Mouse (Mus musculus) heart, adult 18-20 months (tissue): ENCODE data around the gene Tspan14. TPM values are rescaled to one million over a fixed set of nuclear protein-coding genes. Genes with fewer than 3 reads are reported as not detected.

ENCODE experiments used
- DNase-seq, 2 experiments: peaks; one replicate each; pipeline ENCODE4 v3.0.0; 2021 to 2022; ENCODE audit warnings: mixed read lengths in 1 of 2
- total RNA-seq, 2 experiments: library from RNA; stranded (reverse); gene quantifications; 2 replicates each; pipeline ENCODE4 v1.2.3; 2021

Tspan14 gene
- total RNA-seq, 2 experiments from 2014 or later, result 13.8 to 18.2 TPM

DNA sequence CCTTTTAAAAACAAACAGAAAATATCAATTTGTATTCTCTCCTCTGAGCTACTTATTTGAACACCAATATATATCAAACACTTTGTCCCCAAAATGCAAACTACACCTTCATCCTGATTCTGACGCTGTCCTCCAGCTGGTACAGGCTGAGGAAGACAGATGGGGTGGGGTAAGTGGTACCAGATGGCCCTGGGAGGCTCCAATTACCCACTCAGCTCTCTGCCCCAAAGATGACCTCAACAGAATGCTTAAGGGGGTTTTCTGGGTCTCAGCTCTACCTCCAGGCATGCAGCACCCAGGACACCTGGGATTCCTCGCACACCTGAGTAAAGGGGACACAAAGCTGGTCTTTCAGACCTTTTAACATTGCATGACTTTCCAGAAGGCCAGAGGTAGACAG lies 13.9 kb downstream of the Tspan14 start:
- DNase-seq, result no peak

DNA sequence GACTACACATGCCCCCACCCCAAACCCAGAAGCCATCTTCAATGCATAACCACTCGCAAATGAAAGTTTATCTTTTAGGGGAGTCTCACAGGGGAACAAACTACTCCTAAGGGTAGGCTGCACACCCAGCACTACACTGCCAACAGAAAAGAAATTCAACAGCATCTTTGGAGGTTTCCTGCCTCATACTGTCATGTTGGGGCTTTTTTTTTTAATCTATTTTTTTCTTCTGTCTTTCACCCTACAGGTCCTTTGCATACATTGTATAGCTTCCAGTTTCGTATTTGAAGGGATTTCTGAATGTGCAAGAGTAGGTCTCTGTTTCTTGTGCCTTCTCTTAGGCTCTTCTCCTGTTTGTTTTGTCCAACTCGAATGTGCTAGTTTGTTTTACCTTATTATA lies 14.3 kb downstream of the Tspan14 start:
- no peak for DNase-seq

DNA sequence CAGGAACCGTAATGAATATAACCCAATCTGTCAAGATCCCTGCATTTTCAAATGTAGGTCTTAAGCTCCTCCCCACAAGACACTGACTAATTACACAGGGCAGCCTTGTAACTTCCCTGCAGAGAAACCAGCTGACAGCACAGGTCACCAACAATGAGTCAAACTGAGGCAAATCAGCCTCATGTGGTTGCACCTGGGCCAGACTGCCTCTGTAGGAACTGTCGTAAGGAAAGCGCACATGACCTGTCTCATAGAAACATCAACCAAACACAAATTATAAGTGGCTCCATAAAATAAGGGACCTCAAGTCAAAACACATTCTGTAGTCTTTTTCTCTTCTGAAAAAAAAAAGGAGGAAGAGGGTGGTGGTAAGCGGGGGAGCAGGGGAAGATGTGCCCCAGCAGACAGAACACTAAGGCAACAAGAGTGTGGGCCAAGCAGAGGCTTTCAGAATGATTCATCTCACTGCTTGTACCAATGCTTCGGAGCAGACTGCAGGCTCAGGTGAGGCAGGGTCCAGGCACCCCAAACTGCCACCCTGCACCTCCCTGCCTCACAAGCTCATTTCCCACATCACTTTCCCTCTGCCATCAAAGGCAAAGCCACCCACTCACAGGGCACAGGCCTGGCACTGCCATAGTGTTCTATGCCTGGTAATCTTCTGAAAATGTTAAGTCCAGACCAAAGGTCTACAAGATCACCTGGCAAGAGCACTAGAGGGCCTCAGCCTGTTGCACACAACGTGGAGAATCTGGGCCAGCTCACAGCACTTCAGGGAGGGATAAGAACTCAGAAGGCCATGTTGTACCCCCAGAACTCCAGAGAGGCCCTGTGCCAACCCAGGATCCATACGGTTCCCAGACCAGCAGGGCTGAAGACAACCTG lies 16.6 kb downstream of the Tspan14 start:
- no peak for DNase-seq

DNA sequence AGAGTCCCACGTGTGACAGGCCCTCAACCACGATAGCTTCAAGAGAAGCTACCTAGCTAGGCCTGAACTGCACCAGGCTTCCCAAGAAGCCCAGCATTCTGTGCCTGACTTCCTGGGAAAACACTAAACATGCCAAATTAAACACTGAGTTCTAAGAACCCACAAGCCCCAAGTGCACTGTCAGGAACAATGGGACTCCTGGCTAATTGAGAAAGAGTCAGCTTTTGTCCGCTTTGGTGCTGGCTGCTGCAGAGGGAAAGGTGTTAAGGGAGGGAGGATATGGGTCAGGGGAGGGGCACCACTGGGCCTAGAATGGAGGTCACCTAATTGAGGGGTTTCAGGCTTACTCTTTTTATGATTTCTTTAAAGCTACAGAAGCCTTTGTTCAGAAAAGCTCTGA lies 17.6 kb downstream of the Tspan14 start:
- no peak for DNase-seq

DNA sequence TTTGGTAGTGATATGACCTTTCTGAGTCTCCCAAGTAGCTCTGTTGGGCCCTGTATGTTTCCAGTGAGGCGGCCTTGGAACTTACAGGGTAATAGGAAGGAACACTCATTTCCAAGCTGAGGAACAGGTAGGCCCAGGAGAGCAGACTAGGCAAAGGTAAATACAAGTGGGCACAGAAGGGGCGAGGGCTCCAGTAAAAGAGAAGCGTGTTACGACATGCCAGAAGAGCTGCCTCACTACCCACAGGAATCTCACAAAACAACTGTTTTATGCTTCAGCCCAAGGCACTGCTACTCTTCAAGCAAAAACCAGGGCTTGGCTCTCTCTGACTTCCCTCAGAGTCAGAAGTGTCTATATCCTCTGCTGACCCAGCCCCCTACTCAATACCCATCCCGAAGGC lies 18.1 kb downstream of the Tspan14 start:
- no peak for DNase-seq

DNA sequence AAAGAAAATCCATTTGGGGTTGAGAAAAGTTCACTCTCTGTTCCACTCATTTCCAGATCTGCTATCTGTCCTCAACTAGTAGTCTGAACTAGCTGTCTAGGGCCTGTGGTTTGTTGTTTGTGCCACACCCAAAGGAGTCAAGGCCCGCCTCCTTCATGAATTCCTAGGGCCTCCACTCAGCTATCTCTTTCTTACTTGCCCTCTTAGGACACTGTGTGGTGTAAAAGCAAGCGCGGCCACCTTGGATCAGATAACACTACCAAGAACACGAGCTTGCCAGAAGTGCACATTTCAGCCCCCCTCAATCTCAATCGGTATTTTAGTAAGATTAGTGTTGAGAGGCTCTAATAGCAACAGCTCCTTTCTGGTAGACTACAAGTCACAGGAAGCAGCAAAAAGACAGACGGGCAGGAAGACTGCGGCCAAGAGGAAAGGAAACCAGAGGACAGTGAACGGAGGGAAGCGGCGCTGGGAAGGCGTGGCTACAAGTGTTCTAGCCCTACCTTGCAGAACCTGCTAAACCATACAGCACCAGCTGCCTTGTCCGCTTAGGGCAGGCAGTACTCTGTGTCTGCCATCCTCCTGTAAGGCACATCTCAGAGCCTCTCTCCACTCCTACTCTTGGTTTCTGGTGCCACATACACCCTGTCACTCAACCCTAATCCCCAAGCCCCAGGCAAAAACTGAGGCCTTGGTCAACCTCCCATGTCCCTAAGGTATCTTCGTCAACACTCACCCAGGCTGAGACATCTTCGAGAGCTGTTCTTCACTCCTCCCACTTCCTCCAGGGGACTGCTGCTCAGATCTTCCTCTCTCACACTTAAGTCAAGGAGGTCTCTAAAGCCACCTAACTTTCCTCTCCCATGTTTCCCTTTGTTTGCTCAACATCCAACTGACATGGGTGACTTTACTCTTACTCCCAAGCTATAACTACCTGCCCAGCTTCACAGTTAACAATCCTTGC lies 18.9 kb downstream of the Tspan14 start:
- peak in 1 of 2 experiments; percentile 64 for DNase-seq

DNA sequence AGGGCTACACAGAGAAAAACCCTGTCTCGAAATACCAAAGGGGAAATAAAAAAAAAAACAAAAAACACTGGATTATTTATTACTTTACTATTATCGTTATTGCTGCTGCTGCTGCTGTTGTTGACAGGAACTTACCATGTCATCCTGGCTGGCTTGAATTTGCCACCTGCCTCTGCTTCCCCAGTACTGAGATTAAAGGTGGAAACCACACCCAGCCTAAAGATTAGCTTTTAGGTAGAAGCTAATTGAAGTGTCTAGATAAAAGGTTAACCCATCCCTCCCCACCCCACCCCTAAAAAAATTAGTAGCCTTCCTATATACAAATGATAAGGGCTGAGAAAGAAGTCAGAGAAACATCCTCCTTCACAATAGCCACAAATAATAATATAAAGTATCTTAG lies 22.8 kb downstream of the Tspan14 start:
- no peak for DNase-seq

DNA sequence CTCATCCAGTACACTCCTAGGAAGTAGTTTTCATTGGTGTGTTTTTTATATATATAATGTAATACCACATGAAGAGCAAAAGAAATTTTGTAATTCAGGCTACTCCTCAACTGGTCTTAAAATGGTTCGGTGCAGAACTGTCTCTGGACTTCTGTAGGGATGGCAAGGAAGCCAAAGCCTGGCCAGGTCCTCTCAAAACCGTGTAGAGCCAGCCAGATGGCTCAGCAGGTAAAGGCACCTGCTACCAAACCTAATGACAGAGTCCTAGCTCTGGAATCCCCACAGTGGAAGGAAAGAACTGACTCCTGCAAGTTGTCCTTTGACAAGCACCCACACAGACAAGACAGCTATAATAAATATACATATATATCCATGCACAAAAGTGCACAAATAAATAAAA lies 24.2 kb downstream of the Tspan14 start:
- no peak for DNase-seq

DNA sequence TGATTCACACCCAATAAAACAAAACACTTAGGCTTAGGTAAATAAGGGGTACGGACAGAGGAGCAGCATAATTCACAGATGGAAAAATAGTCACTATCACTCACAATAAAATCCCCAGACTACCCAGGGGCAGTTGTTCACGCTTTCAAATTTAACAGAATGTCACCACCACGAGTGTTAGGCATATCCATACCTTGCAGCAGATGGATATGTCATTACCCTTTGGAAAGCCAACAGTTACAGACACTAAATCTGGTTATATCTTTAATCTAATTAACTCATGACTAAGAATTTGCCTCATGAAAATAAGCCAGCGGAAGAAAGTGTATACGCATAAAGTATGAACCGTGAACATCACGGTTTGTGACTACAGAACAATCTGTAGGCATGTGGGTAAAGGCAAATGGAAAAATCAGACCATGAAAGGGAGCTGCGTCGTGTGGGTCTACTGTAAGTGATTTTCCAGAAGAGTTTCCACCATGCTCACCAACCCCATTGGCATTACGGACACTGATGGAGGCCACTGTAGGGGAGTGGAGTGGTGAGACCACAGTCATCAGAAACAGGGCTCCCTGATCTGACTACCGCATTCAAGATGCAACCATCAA lies 28.1 kb downstream of the Tspan14 start:
- DNase-seq, result no peak

DNA sequence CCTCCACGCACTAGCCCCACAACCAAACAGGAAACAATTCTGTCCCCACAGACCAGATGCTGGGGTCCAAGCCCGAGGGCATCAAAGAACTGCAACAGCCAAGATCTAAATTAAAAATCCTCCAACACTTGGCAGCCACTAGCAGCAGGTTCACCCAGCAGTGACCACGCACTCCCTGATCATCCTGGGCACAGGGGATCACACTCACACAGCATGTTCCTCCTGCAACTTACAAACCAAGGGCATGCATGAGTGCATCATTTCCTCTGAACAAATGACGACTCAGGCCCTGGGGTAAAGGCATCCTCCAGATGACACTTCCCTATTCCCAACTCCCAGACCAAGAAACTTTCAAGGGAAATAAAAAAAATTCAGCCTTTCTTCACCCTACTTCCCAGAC lies 29.6 kb downstream of the Tspan14 start:
- no peak for DNase-seq

DNA sequence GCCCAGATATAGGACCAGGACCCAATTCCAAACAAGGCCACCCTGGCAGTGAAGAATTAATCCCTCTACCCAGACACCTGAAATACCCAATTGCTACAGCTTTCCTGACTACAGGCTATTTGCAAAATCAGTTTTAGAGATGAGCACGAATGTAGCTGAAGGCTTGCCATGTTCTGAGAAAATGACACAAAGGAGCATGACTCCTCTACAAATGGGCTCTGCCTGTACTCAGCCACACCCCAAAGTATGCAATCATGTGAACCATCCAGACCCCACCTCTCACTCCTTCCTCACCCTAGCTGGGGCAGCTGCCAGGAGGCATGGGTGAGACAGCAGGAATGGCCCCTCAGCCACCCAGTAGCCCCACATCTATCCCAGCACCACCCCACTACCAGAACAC lies 31.1 kb downstream of the Tspan14 start:
- no peak for DNase-seq

DNA sequence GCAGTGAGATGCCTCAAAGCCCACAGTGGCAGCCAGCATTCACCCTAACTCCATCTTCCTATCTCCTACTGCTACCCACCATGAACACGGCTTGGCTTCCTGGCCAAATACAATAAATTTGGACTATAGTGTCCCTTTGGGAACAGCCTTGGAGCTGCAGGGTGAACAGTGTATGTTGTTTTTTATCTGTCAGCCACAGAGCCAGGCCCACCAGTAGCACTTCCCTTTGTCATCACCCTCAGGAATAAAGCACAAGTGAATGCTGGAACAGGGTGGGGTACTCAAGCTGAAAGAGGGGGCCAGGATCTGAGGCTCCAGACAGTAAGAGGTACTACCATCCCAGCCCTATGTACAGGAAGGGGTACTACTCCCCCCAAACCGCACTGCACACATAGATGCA lies 31.6 kb downstream of the Tspan14 start:
- DNase-seq, result no peak

DNA sequence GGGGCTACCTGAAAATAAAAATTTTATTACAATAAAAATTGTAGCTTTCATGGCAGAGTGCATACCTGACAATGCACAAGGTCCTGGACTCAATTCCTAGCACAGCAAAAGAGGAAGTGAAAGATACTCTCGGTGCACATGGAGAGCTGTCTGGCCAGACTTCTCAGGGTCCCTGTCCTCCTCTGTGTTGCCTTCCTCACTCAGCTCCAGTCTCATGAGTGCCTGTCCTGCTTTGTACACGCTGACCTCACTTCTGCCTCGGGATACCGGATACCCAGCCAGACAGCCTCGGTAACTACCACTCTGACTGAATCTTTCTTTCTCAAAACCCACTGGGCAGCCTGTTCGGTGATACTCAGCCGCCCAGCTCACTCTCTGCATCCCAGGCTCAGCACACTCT lies 33.3 kb downstream of the Tspan14 start:
- no peak for DNase-seq

DNA sequence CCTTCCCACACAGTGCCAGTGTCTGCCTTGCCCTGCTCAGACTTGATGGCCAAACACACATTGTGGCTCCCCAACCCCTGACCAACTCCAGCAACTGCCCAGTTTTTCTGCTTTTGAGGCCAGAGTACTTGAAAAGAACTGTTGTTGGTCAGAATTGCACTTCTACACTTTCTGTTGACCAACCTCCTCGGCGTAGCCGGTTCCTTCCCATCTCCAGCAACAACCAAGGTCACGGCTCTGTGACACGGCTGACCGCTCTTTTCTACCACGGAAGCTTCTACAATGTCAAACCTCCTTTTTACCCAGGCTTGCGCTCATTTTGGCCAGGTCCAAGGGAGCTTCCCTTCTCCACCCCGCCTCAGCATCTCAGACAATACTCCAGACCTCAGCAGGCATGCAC lies 34.4 kb downstream of the Tspan14 start:
- DNase-seq, result no peak

DNA sequence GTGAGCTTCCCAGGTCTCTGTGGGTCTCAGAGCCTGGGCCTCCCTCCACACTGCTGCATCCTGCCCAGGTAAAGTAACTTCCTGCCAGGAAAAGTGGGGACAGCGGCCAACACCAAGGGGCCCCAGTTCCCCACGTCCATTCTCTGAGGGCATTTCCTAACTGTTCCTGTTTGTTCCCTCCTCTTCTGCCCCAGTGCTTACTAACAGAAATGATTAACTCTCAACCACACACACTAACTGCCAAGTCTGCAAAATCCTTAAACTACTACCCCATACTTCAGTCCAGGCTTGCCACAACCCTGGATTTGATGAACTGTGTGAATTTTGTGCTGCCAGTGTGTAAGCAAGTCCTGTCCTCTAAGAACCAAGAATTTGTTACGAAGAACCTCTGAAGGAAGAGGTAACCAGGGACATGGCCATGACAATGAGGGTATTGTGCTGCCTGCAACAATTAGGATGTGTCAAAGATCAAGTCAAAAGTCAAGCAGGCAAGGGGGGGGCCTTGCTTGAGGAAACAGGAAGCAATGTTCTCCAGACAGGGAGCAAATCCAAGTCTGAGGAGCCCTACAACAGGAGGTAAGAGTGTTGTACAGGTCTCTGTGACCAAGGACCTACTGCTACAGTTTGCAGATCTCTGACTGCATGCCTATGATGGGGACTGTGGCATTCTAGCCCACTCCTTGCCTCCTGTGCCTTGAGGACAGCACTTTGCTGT lies 35.3 kb downstream of the Tspan14 start:
- no peak for DNase-seq

DNA sequence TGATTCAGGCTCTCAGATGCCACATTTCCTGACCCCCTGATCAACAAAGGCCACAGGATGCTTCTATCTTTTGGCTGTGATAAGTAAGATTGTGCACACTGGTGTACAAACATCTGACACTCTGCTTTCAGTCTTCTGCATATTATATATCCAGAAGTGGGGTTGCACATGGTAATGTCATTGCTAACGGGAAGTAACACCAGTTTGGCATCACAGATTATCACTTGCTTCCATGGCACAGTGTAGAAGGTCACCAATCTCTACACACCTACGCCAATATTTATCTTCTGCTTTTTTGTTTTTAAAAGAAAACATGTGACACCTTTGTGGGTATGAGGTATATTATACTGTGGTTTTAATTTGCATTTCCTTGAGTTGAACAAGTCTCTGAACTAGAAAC lies 36.7 kb downstream of the Tspan14 start:
- no peak for DNase-seq

DNA sequence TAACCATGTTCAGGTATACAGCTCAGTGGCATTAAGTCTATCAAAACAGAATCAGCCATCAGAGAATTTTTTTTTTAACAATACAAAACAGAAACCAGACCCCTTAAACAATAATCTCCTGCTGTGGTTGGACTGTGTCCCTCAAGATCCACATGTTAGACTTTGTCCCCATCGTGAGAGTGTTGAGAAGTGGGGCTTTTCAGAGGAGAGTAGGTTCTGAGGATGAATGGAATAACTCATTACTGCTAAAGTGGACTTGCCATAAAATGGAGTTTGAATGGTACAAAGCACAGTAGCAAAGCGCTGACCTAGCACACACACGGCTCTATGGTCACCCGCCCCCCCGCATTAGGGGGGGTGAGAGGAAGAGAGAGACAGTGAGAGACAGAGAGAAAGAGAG lies 37.7 kb downstream of the Tspan14 start:
- no peak for DNase-seq

DNA sequence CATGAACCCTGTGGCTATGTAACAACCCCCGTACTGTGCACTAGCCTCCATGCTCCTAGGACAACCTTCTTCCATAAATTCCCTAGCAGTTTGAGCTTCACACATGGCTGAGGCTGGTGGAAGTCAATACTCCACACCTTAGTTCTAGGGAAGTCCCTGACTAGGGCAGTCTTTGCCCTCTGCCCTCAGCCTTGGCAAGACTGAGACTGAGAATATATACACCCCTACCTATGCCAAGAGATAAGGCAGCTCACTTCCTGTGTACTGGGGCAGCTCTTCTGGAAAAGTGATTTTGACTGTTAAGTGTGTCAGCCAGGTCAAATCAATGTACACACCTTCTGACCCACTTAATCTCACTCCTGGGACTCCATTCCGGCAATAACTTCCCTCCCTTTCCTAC lies 39.6 kb downstream of the Tspan14 start:
- DNase-seq, result peak in 1 of 2 experiments; percentile 49

DNA sequence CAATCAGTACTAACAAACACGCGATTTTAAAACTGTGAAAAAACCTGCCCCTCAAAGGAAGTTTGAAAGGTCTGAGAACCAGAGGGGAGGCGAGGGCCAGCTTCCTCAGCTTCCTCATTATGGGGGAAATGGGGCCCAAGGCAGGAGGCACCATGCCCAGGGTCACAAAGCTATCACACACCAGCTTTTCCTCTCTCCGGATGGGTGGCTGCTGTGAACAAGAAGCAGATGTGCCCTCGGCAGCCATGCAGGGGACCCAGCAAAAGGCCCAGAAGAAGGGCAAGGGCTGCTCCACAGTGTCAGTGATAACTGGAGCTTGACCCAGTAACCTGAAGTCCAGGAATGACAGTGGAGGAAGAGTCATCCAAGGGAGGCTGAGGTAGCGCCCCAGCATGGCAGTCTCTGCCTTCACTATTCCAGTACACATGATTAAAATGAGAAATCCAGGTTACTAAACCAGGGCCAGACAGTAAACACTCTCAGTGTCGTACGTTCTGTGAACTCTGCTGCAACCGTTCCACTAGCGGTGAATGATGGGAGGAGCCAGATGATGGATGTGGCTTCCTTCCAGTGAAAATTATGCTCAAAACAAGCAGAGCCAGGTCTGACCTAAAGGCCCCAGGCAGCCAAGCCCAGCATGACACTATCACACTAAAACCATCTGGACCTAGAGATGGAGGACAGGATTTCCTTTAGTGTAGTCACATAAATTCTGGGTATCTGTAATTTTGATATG lies 42.1 kb downstream of the Tspan14 start:
- peak in 1 of 2 experiments; percentile 55 for DNase-seq

DNA sequence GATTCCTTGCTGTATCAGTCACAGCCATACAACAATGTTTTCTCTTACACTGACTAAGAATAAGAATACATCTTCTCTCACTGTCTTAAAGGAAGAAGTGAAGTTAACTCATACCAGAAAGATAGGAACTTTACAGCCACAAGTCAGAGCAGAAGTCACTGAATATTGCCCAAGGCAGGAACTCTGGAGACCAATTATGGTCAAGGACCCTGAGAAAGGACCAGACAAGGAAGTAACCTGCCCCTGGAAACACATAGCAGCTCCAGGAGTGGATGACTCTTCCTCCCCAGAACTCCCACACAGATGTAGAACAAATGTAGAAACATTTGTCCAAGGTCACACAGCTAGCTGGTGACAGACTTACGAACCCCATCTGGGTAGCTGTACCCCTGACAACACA lies 45.4 kb downstream of the Tspan14 start:
- no peak for DNase-seq

DNA sequence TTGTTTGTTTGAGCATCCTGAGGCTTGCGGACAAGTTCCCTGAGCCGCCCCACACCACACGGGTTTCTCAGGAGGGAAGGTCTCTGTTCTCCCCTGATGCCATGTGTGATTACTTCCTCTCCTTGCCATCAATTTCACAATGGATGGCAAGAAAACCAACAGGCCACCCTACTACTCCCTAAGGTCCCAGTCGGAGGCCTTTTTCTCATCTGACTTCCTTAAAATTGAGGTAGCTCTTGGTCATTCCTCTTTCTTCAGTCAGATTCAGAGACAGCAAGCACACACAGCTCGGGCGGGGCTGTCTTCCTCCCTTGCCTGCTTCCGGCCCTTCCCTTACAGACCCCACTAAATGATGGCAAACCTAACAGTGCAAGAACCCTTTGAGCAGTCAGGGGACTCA lies 47.1 kb downstream of the Tspan14 start:
- no peak for DNase-seq
